Mouse (Mus musculus) midbrain, postnatal 0 days (tissue): ENCODE results near the gene Olfr694. TPM values are rescaled to one million over a fixed set of nuclear protein-coding genes. Genes with fewer than 3 reads are reported as not detected.

Source experiments
- ATAC-seq: fragments of 200-750 bp; cut with Nextera tagmentation; 2 replicates; pipeline ENCODE4 v1.8.0; 2017; ENCODE audit warnings: moderate number of reproducible peaks, mild to moderate bottlenecking, moderate TSS enrichment, moderate library complexity; ENCODE audit not compliant: low FRiP score
- DNase-seq: peaks from one replicate; pipeline ENCODE4 v3.0.0-alpha.2; 2015; ENCODE audit warnings: low spot score
- H3K27ac ChIP-seq: fragments of 300-500 bp; sonication (generic); 2 replicates; pipeline ENCODE4 v1.5.1; 2014; ENCODE audit warnings: low read depth, mild to moderate bottlenecking, low read length, mixed read lengths
- H3K27me3 ChIP-seq: fragments of 300-500 bp; sonication (generic); 2 replicates; pipeline ENCODE4 v1.6.1; 2014; ENCODE audit warnings: low read length, control low read depth, mixed read lengths; ENCODE audit not compliant: insufficient read depth
- H3K36me3 ChIP-seq: fragments of 300-500 bp; sonication (generic); 2 replicates; pipeline ENCODE4 v1.6.1; 2014; ENCODE audit warnings: low read length, control low read depth, mixed read lengths; ENCODE audit not compliant: insufficient read depth
- H3K4me1 ChIP-seq: fragments of 300-500 bp; sonication (generic); 2 replicates; pipeline ENCODE4 v1.6.1; 2014; ENCODE audit warnings: mild to moderate bottlenecking, control low read depth, antibody characterized with exemption, low read length, mixed read lengths; ENCODE audit not compliant: insufficient read depth
- H3K4me2 ChIP-seq: fragments of 300-500 bp; sonication (generic); 2 replicates; pipeline ENCODE4 v1.6.1; 2014; ENCODE audit warnings: low read depth, mild to moderate bottlenecking, low read length, mixed read lengths; ENCODE audit not compliant: poor library complexity, severe bottlenecking
- H3K4me3 ChIP-seq: fragments of 300-500 bp; sonication (generic); 2 replicates; pipeline ENCODE4 v1.5.1; 2014; ENCODE audit warnings: low read depth, mild to moderate bottlenecking, low read length, moderate library complexity
- H3K9ac ChIP-seq: fragments of 300-500 bp; sonication (generic); replicated peaks from 2 replicates; pipeline ENCODE4 v1.6.1; 2014; ENCODE audit warnings: mild to moderate bottlenecking, low read length, moderate library complexity, mixed read lengths; ENCODE audit not compliant: poor library complexity, severe bottlenecking
- H3K9me3 ChIP-seq: fragments of 300-500 bp; sonication (generic); 2 replicates; pipeline ENCODE4 v1.6.1; 2016; ENCODE audit warnings: low read length, control low read depth
- CTCF ChIP-seq: IDR thresholded peaks from 2 replicates; pipeline ENCODE4 v1.5.1; 2016; ENCODE audit warnings: antibody characterized with exemption, mild to moderate bottlenecking
- WGBS: fragments of 180-500 bp; shearing (Covaris S2); extraction: QIAGEN DNeasy Blood & Tissue Kit; methylation state at CpG from one replicate; pipeline ENCODE4 v1.1.7; 2014; 5-methylcytosine and 5-hydroxymethylcytosine counted together
- polyA plus RNA-seq: library from polyadenylated mRNA; unstranded; fragments of >200 nt; fragmentation: Nextera tagmentation; extraction: Ambion mirVana; gene quantifications from 2 replicates; pipeline ENCODE4 v1.2.1, GENCODE M21; 2015
- total RNA-seq: library from RNA; depleted of rRNA; stranded (reverse); fragments of >200 nt; gene quantifications from 2 replicates; pipeline ENCODE4 v1.2.3, GENCODE M21; 2014; rRNA removed

Olfr694 gene
- total and polyA plus RNA-seq, 2 experiments from 2014 or later, result not detected

DNA sequence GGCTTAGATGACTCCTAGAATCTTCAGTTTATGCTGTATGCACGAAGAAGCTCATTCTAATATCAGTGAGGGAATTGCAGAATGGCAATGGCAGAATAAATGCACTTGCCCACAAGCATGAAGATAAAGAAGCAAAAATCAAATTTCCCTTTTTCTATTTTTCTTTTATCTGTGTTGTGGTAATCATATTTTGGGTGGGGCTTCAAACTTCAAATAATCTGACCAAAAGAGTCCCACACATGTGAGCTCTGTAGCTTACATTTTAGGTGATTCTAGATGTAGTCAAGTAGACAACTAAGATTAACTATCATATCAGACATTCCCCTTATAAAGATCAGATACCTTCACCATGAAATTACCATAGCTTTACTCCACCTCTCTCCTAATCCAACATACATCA is 41.8 kb downstream of the Olfr694 start:
- H3K36me3 ChIP-seq, result no peaks in the 10 kb centered on the region
- no peak overlapping the region for H3K9ac ChIP-seq
- H3K9me3 ChIP-seq, result no peaks in the 10 kb centered on the region
- no peak overlapping the region for H3K27ac ChIP-seq
- TF ChIP-seq CTCF, result no peak
- H3K27me3 ChIP-seq, result no peaks in the 10 kb centered on the region
- ATAC-seq (no peak), DNase-seq (no peak)
- no peaks in the 10 kb centered on the region for H3K4me1 ChIP-seq
- H3K4me2 ChIP-seq, result no peak overlapping the region
- 69% methylated on average over 1 of the region's 1 CpGs for WGBS
- no peak overlapping the region for H3K4me3 ChIP-seq

DNA sequence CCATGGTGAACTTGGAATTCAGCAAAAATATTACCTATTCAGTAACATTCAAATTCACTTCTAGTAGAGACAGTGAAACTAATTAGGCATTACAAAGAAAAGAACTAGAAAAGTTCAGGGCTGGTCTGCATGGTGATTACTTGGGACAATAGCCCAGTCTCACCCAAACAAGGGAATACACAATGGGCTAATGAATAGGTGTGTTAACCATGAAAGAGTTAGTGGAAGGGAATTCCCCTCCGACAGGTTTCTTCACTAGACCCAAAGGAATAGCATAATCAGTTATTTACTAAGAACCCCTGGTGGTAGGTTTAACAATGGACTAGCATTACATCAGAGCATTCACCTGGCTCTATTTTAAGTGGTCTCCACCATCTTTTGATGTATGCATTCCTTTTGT is 46.4 kb downstream of the Olfr694 start:
- H3K9ac ChIP-seq, result no peak overlapping the region
- H3K27me3 ChIP-seq, result no peaks in the 10 kb centered on the region
- H3K9me3 ChIP-seq, result no peaks in the 10 kb centered on the region
- no peak overlapping the region for H3K27ac ChIP-seq
- H3K4me2 ChIP-seq, result no peak overlapping the region
- DNase-seq (no peak), ATAC-seq (no peak)
- H3K36me3 ChIP-seq, result no peaks in the 10 kb centered on the region
- WGBS, result 59% methylated on average over 1 of the region's 1 CpGs
- H3K4me3 ChIP-seq, result no peak overlapping the region
- TF ChIP-seq CTCF, result no peak
- H3K4me1 ChIP-seq, result no peaks in the 10 kb centered on the region

DNA sequence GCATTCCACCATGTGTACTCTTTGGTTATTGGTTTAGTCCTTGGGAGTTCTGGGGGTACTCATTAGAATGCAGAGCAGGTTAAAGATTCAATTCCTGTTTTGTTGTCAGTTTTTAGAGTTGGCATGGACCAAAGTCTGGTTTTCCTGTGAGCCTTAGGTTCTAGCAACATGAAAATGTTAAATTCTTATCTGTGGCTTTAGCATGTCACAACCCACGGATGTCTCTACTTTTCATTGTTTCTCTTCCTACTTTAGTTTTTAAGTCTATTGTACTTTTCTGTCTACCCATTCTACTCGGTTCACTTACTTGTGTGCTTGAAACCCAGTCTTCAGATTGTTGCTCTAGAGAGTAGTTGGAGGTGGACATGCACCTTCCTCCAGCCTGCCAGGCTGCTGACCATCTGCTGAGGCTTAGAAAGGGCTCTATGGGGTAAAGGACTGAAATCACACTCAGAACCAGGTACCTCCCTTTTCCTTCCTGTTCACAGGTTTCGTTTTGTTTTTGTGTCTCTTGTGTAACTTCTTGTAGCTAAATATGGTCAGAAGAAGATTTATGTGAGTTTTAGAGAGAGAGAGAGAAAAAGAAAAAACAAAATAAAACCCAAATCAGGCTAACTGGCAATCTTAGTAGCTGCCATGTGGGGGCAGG is 47.3 kb downstream of the Olfr694 start:
- Histone ChIP-seq H3K4me2 (no peak overlapping the region), H3K4me1 (no peaks in the 10 kb centered on the region), H3K9ac (no peak overlapping the region), H3K9me3 (no peaks in the 10 kb centered on the region), H3K27me3 (no peaks in the 10 kb centered on the region), H3K36me3 (no peaks in the 10 kb centered on the region), H3K4me3 (no peak overlapping the region), H3K27ac (no peak overlapping the region)
- 71% methylated on average over 3 of the region's 3 CpGs for WGBS
- ATAC-seq, result no peak
- no peak for DNase-seq
- TF ChIP-seq CTCF, result no peak

DNA sequence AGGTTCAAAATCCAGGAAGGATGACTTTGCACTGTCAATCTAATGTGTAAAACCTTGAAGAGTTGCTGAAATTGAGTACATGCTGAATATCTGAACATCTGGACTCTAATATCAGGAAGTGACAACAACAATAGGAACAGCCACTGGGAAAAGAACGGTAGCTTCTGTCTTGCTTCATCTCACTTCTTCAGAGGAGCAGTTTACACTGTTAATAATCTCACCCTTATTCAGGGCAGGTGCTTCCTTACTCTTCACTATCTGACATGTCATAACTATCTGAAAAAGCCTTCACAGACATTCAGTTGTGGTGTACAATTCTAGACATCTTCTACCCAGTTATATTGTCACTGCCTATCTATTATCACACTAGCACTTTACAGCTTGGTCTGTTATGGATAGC is 50.8 kb downstream of the Olfr694 start:
- H3K4me3 ChIP-seq, result no peak overlapping the region
- no peak overlapping the region for H3K4me2 ChIP-seq
- ATAC-seq (no peak), DNase-seq (no peak)
- no peak for TF ChIP-seq CTCF
- no peaks in the 10 kb centered on the region for H3K4me1 ChIP-seq
- no peak overlapping the region for H3K27ac ChIP-seq
- no peak overlapping the region for H3K9ac ChIP-seq
- H3K36me3 ChIP-seq, result no peaks in the 10 kb centered on the region
- H3K27me3 ChIP-seq, result no peaks in the 10 kb centered on the region
- H3K9me3 ChIP-seq, result no peaks in the 10 kb centered on the region
- WGBS, result 72% methylated on average over 1 of the region's 1 CpGs

DNA sequence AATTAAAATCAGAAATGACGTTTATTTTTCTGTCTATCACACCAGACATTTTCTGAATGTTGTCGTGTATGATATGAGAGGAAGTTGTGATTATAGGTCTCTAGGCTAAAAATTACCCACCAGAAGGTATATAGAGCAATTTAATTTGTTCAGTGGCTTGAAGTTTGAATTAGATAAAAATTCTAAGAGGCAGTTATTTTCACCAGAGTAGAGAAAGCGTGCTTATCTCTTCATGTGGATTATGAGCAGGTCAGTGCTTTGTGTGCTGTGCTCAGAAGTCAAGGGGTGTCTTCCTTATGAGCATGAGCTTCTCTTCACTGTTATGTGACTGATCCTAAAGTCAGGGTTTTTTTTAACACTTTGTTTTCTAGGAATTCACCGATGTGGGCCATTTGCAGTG is 56.1 kb downstream of the Olfr694 start:
- Histone ChIP-seq H3K27me3 (no peaks in the 10 kb centered on the region), H3K9ac (no peak overlapping the region), H3K4me3 (no peak overlapping the region), H3K9me3 (no peaks in the 10 kb centered on the region), H3K4me2 (no peak overlapping the region), H3K27ac (no peak overlapping the region), H3K4me1 (no peaks in the 10 kb centered on the region), H3K36me3 (no peaks in the 10 kb centered on the region)
- no peak for TF ChIP-seq CTCF
- ATAC-seq, result no peak
- no peak for DNase-seq
- WGBS, result 80% methylated on average over 4 of the region's 4 CpGs

Other genes starting within 250 kb of the Olfr694 start
- gene Olfr693, start 11.2 kb downstream of the Olfr694 start, total RNA-seq, result not detected in 2 replicates
- not detected in 2 replicates for gene Olfr693, start 11.2 kb downstream of the Olfr694 start, polyA plus RNA-seq
- not detected in 2 replicates for gene Olfr695, start 24.6 kb upstream of the Olfr694 start, total RNA-seq
- gene Olfr695, start 24.6 kb upstream of the Olfr694 start, polyA plus RNA-seq, result not detected in 2 replicates
- gene Olfr697, start 50.6 kb upstream of the Olfr694 start, total RNA-seq, result 0.22 TPM in 1 of 2 replicates, not detected in the other
- gene Olfr697, start 50.6 kb upstream of the Olfr694 start, polyA plus RNA-seq, result not detected in 2 replicates
- not detected in 2 replicates for gene Olfr698, start 63.6 kb upstream of the Olfr694 start, total RNA-seq
- gene Olfr698, start 63.6 kb upstream of the Olfr694 start, polyA plus RNA-seq, result not detected in 2 replicates
- gene Olfr699, start 101.4 kb upstream of the Olfr694 start, total RNA-seq, result not detected in 2 replicates
- gene Olfr699, start 101.4 kb upstream of the Olfr694 start, polyA plus RNA-seq, result not detected in 2 replicates
- not detected in 2 replicates for gene Olfr700, start 117.0 kb upstream of the Olfr694 start, total RNA-seq
- not detected in 2 replicates for gene Olfr700, start 117.0 kb upstream of the Olfr694 start, polyA plus RNA-seq
- gene Olfr701, start 122.3 kb upstream of the Olfr694 start, total RNA-seq, result not detected in 2 replicates
- gene Olfr701, start 122.3 kb upstream of the Olfr694 start, polyA plus RNA-seq, result not detected in 2 replicates
- gene Olfr702, start 142.1 kb upstream of the Olfr694 start, total RNA-seq, result not detected in 2 replicates
- gene Olfr702, start 142.1 kb upstream of the Olfr694 start, polyA plus RNA-seq, result not detected in 2 replicates
- gene Olfr703, start 151.5 kb upstream of the Olfr694 start, total RNA-seq, result not detected in 2 replicates
- gene Olfr703, start 151.5 kb upstream of the Olfr694 start, polyA plus RNA-seq, result not detected in 2 replicates
- gene Olfr704, start 171.4 kb upstream of the Olfr694 start, total RNA-seq, result not detected in 2 replicates
- gene Olfr704, start 171.4 kb upstream of the Olfr694 start, polyA plus RNA-seq, result not detected in 2 replicates
- gene Olfr705, start 185.1 kb upstream of the Olfr694 start, total RNA-seq, result not detected in 2 replicates
- not detected in 2 replicates for gene Olfr705, start 185.1 kb upstream of the Olfr694 start, polyA plus RNA-seq
- not detected in 2 replicates for gene Olfr706, start 196.3 kb upstream of the Olfr694 start, total RNA-seq
- gene Olfr706, start 196.3 kb upstream of the Olfr694 start, polyA plus RNA-seq, result not detected in 2 replicates
- not detected in 2 replicates for gene Olfr707, start 209.4 kb upstream of the Olfr694 start, total RNA-seq
- gene Olfr707, start 209.4 kb upstream of the Olfr694 start, polyA plus RNA-seq, result not detected in 2 replicates
- not detected in 2 replicates for gene Olfr1532-ps1, start 216.2 kb upstream of the Olfr694 start, total RNA-seq
- not detected in 2 replicates for gene Olfr1532-ps1, start 216.2 kb upstream of the Olfr694 start, polyA plus RNA-seq
- not detected in 2 replicates for gene Olfr709-ps1, start 240.4 kb upstream of the Olfr694 start, total RNA-seq
- not detected in 2 replicates for gene Olfr709-ps1, start 240.4 kb upstream of the Olfr694 start, polyA plus RNA-seq